ENCODE assay signal across 10 mouse cellular contexts in genomic region chr19:4989434-4990255, GRCm38 (mm10). TPM values are rescaled to one million over a fixed set of nuclear protein-coding genes. Genes with fewer than 3 reads are reported as not detected.
DNase-seq lines count a peak whose midpoint lies in the region; ATAC-seq lines count a peak whose summit lies in the region.
"Had no signal": no experiment of that assay in that cellular context is flagged by ENCODE, and none has a peak within 500 bp of the region (broad histone marks: within the 10 kb centered on the region; RNA-seq: fewer than 3 reads in every experiment).

No protein-coding gene starts in this region.

- peak; percentile 83 for ATAC-seq in hindbrain, embryonic 14.5 days (ENCODE audit: low FRiP score)
- ATAC-seq in midbrain, embryonic 12.5 days (ENCODE audit: low FRiP score, low read depth): no peak
- ATAC-seq in CD4-positive, CD25-positive, alpha-beta regulatory T cell, adult 4 months: no peak

- peak; percentile 5 for DNase-seq in thymus, postnatal 14 days
- no peak for DNase-seq in thymus, postnatal 10 days (ENCODE audit: low spot score in 2 of 2)
- DNase-seq in hindbrain, embryonic 14.5 days (ENCODE audit: low spot score): peak; percentile 80
- peak; percentile 92 for DNase-seq in telencephalon, adult 2 months (ENCODE audit: low read depth, low spot score)
- DNase-seq in urinary bladder, postnatal 14 days (ENCODE audit: low spot score): no peak
- DNase-seq in B cell, adult 2 months: no peak

- H3K36me3 ChIP-seq in hindbrain, embryonic 14.5 days (replicated peaks; ENCODE audit: control insufficient read depth, insufficient read depth): peaks cover 10% of the 10 kb centered on the region; the same call in 1 of the 2 replicates
- H3K36me3 ChIP-seq in midbrain, embryonic 12.5 days: no peaks in the 10 kb centered on the region

- peak overlapping the region; percentile 83 for H3K4me2 ChIP-seq in hindbrain, embryonic 14.5 days (replicated peaks)
- peak overlapping the region; percentile 57 for H3K4me2 ChIP-seq in midbrain, embryonic 12.5 days (replicated peaks)

- peaks cover 34% of the 10 kb centered on the region for H3K4me1 ChIP-seq in hindbrain, embryonic 14.5 days (replicated peaks; ENCODE audit: control insufficient read depth, insufficient read depth, low read length)
- H3K4me1 ChIP-seq in midbrain, embryonic 12.5 days: peaks cover 16% of the 10 kb centered on the region; the same call in 1 of the 2 replicates

- peak overlapping the region; percentile 76 for H3K27ac ChIP-seq in hindbrain, embryonic 14.5 days
- H3K27ac ChIP-seq in midbrain, embryonic 12.5 days (replicated peaks): no peak overlapping the region

- peak overlapping the region; percentile 71 for H3K9ac ChIP-seq in hindbrain, embryonic 14.5 days
- peak overlapping the region; percentile 51 for H3K9ac ChIP-seq in midbrain, embryonic 12.5 days (replicated peaks)

- no peaks in the 10 kb centered on the region for H3K9me3 ChIP-seq in hindbrain, embryonic 14.5 days (ENCODE audit: control insufficient read depth, low read length)
- H3K9me3 ChIP-seq in midbrain, embryonic 12.5 days: no peaks in the 10 kb centered on the region

- peaks cover 69% of the 10 kb centered on the region for H3K27me3 ChIP-seq in hindbrain, embryonic 14.5 days (ENCODE audit: control insufficient read depth, insufficient read depth, low read length)
- H3K27me3 ChIP-seq in midbrain, embryonic 12.5 days: peaks cover 98% of the 10 kb centered on the region

- whole genome bisulfite sequencing in hindbrain, embryonic 14.5 days: 9% methylated on average over 44 of the region's 47 CpGs
- 15% methylated on average over 47 of the region's 47 CpGs for WGBS in midbrain, embryonic 12.5 days

- peak overlapping the region; percentile 50 for H3K4me3 ChIP-seq in hindbrain, embryonic 14.5 days (replicated peaks; ENCODE audit: low read length)
- peak overlapping the region; percentile 46 for H3K4me3 ChIP-seq in midbrain, embryonic 12.5 days

RNA-seq across cellular contexts. Expression of gene Npas4, which starts 0.5 kb away (rescaled TPM):
- 0.23 and 0.31 TPM in 2 replicates for polyA plus RNA-seq in hindbrain, embryonic 14.5 days (2014; fragmentation: Nextera tagmentation; extraction: Ambion mirVana)
- 0.07 and 0.20 TPM in 2 replicates for polyA plus RNA-seq in midbrain, embryonic 12.5 days (2016; fragmentation: Nextera tagmentation; extraction: Ambion mirVana)
- 1 to 10 TPM in 1 of 2 experiments, under 1 TPM in 1; 0.90 to 2.1 TPM for polyA plus RNA-seq in CD4-positive, CD25-positive, alpha-beta regulatory T cell, adult 4 months (2017; shearing (Covaris generic))
- polyA plus RNA-seq: embryonic facial prominence, embryonic 11.5 days; liver, adult 2 months had no signal

RNA-seq across cellular contexts. Expression of gene Mrpl11, which starts 27.7 kb away (rescaled TPM):
- 119 TPM in 2 replicates for polyA plus RNA-seq in hindbrain, embryonic 14.5 days (2014; fragmentation: Nextera tagmentation; extraction: Ambion mirVana)
- polyA plus RNA-seq in midbrain, embryonic 12.5 days (2016; fragmentation: Nextera tagmentation; extraction: Ambion mirVana): 125 and 129 TPM in 2 replicates
- polyA plus RNA-seq in CD4-positive, CD25-positive, alpha-beta regulatory T cell, adult 4 months (2017; shearing (Covaris generic)): 10 to 100 TPM; 75.6 to 83.6 TPM

RNA-seq across cellular contexts. Expression of gene Slc29a2, which starts 34.0 kb away (rescaled TPM):
- 9.9 and 10.7 TPM in 2 replicates for polyA plus RNA-seq in hindbrain, embryonic 14.5 days (2014; fragmentation: Nextera tagmentation; extraction: Ambion mirVana)
- 4.8 and 5.1 TPM in 2 replicates for polyA plus RNA-seq in midbrain, embryonic 12.5 days (2016; fragmentation: Nextera tagmentation; extraction: Ambion mirVana)
- 1 to 10 TPM; 2.4 to 2.5 TPM for polyA plus RNA-seq in CD4-positive, CD25-positive, alpha-beta regulatory T cell, adult 4 months (2017; shearing (Covaris generic))

RNA-seq across cellular contexts. Expression of gene Peli3, which starts 46.7 kb away (rescaled TPM):
- 9.5 and 11.6 TPM in 2 replicates for polyA plus RNA-seq in hindbrain, embryonic 14.5 days (2014; fragmentation: Nextera tagmentation; extraction: Ambion mirVana)
- polyA plus RNA-seq in midbrain, embryonic 12.5 days (2016; fragmentation: Nextera tagmentation; extraction: Ambion mirVana): 3.8 and 4.6 TPM in 2 replicates
- polyA plus RNA-seq in CD4-positive, CD25-positive, alpha-beta regulatory T cell, adult 4 months (2017; shearing (Covaris generic)): under 1 TPM in 1 of 2 experiments, not detected in 1; 0.33 TPM

RNA-seq across cellular contexts. Expression of gene B4gat1, which starts 49.0 kb away (rescaled TPM):
- 93.7 and 101 TPM in 2 replicates for polyA plus RNA-seq in hindbrain, embryonic 14.5 days (2014; fragmentation: Nextera tagmentation; extraction: Ambion mirVana)
- 40.7 and 42.4 TPM in 2 replicates for polyA plus RNA-seq in midbrain, embryonic 12.5 days (2016; fragmentation: Nextera tagmentation; extraction: Ambion mirVana)
- polyA plus RNA-seq in CD4-positive, CD25-positive, alpha-beta regulatory T cell, adult 4 months (2017; shearing (Covaris generic)): 10 to 100 TPM; 11.9 to 20.5 TPM

Comparison
In these comparisons a context has a peak if more than half of its experiments do, and no peak if none do; other contexts are left out.
1. DNase-seq: peak in thymus, postnatal 14 days (single experiment), hindbrain, embryonic 14.5 days (single experiment) and telencephalon, adult 2 months (single experiment); none in thymus, postnatal 10 days (0 of 2), urinary bladder, postnatal 14 days (single experiment) and B cell, adult 2 months (0 of 2).